Mouse (Mus musculus) CH12.LX (cell line): Measurements from ENCODE around the gene Uqcr11.

Source experiments
- CHD1 ChIP-seq: IDR thresholded peaks from 2 replicates; pipeline ENCODE4 v1.6.1; 2012; ENCODE audit warnings: low read depth, low read length, improper control_type of control experiment, inconsistent platforms
- CTCF ChIP-seq, 2 experiments: IDR thresholded peaks in 1 of 2; conservative IDR thresholded peaks in 1 of 2; 2 replicates each; pipeline ENCODE4 v1.5.1; 2011 to 2012; ENCODE audit warnings: low read depth in 2 of 2, low read length in 2 of 2, improper control_type of control experiment in 1 of 2, inconsistent platforms in 1 of 2, mild to moderate bottlenecking in 1 of 2, moderate library complexity in 1 of 2
- EP300 ChIP-seq: IDR thresholded peaks from 2 replicates; pipeline ENCODE4 v1.6.1; 2011; ENCODE audit warnings: low read length, improper control_type of control experiment
- NRF1 ChIP-seq: IDR thresholded peaks from 2 replicates; pipeline ENCODE4 v1.6.1; 2014; ENCODE audit warnings: low read depth, mild to moderate bottlenecking, inconsistent platforms, low read length, improper control_type of control experiment, moderate library complexity
- POLR2A ChIP-seq: IDR thresholded peaks from 2 replicates; pipeline ENCODE4 v1.6.1; 2011; ENCODE audit warnings: low read depth, mild to moderate bottlenecking, improper control_type of control experiment, low read length
- RCOR1 ChIP-seq: conservative IDR thresholded peaks from 2 replicates; pipeline ENCODE4 v1.6.1; 2012; ENCODE audit warnings: low read depth, mild to moderate bottlenecking, inconsistent platforms, low read length, improper control_type of control experiment
- TBP ChIP-seq: conservative IDR thresholded peaks from 2 replicates; pipeline ENCODE4 v1.6.1; 2011; ENCODE audit warnings: low read depth, low read length, improper control_type of control experiment
- TCF12 ChIP-seq: IDR thresholded peaks from 2 replicates; pipeline ENCODE4 v1.6.1; 2014; ENCODE audit warnings: low read depth, mild to moderate bottlenecking, inconsistent platforms, low read length, improper control_type of control experiment
- USF1 ChIP-seq: IDR thresholded peaks from 2 replicates; pipeline ENCODE4 v1.6.1; 2014; ENCODE audit warnings: low read depth, mild to moderate bottlenecking, inconsistent platforms, low read length, improper control_type of control experiment
- USF2 ChIP-seq: conservative IDR thresholded peaks from 2 replicates; pipeline ENCODE4 v1.6.1; 2011; ENCODE audit warnings: low read depth, low read length, improper control_type of control experiment

GRCm38 (mm10) chr10:80432936-80433512, 26.4 kb upstream of the Uqcr11 start:
- no peak for TF ChIP-seq POLR2A
- TF ChIP-seq EP300, result no peak
- no peak for TF ChIP-seq CTCF (conservative IDR thresholded peaks at IDR 0.05 in 1 of 2, IDR thresholded peaks at IDR 0.05 in 1 of 2; ENCODE audit: low read depth in 2 of 2, low read length in 2 of 2)
- TF ChIP-seq TBP, result no peak
- TF ChIP-seq RCOR1, result no peak
- no peak for TF ChIP-seq USF1
- no peak for TF ChIP-seq CHD1
- no peak for TF ChIP-seq TCF12
- no peak for TF ChIP-seq NRF1
- TF ChIP-seq USF2, result no peak
